Mouse (Mus musculus): ENCODE results near the gene Gfm1. TPM values are rescaled to one million over a fixed set of nuclear protein-coding genes. Genes with fewer than 3 reads are reported as not detected.

Gene Gfm1
- polyA plus RNA-seq, 1 experiment, result 13.6 TPM

GRCm38 (mm10) chr3:67508216-67508892, 78.5 kb downstream of the Gfm1 start:
- Histone ChIP-seq H3K4me1 (ENCODE audit: control insufficient read depth, insufficient read depth, low read length) (no peaks in the 10 kb centered on the region), H3K4me3 (replicated peaks; ENCODE audit: extremely low read depth, low read depth, low read length) (no peak overlapping the region)
- TF ChIP-seq CTCF (IDR thresholded peaks at IDR 0.05; ENCODE audit: insufficient read depth, low read length) (no peak), POLR2A (IDR thresholded peaks at IDR 0.05; ENCODE audit: borderline replicate concordance, extremely low read depth, low read depth, low read length) (no peak)
- no peak for DNase-seq
- 84% methylated on average over 10 of the region's 10 CpGs for WGBS

- Histone ChIP-seq H3K4me3 (replicated peaks; ENCODE audit: extremely low read depth, low read depth, low read length) (no peak overlapping the region), H3K4me1 (ENCODE audit: control insufficient read depth, insufficient read depth, low read length) (no peaks in the 10 kb centered on the region)
- TF ChIP-seq POLR2A (IDR thresholded peaks at IDR 0.05; ENCODE audit: borderline replicate concordance, extremely low read depth, low read depth, low read length) (no peak), CTCF (IDR thresholded peaks at IDR 0.05; ENCODE audit: insufficient read depth, low read length) (peak; percentile 33; the same call in 1 of the 2 replicates)
- 2% methylated on average over 5 of the region's 5 CpGs for WGBS
- DNase-seq, result peak; percentile 53
These were observed 82.9 kb downstream of the Gfm1 start for GRCm38 (mm10) chr3:67512807-67513206.

- DNase-seq, result peak; percentile 6
- WGBS, result 2% methylated on average over 40 of the region's 40 CpGs
- TF ChIP-seq CTCF (IDR thresholded peaks at IDR 0.05; ENCODE audit: insufficient read depth, low read length) (no peak), POLR2A (IDR thresholded peaks at IDR 0.05; ENCODE audit: borderline replicate concordance, extremely low read depth, low read depth, low read length) (no peak)
- Histone ChIP-seq H3K4me3 (replicated peaks; ENCODE audit: extremely low read depth, low read depth, low read length) (peak overlapping the region; percentile 27), H3K4me1 (ENCODE audit: control insufficient read depth, insufficient read depth, low read length) (no peaks in the 10 kb centered on the region)
These were observed 84.9 kb downstream of the Gfm1 start for GRCm38 (mm10) chr3:67514801-67515273.

- Histone ChIP-seq H3K4me3 (replicated peaks; ENCODE audit: extremely low read depth, low read depth, low read length) (peak within 1 kb of the TSS; percentile 33), H3K4me1 (ENCODE audit: control insufficient read depth, insufficient read depth, low read length) (no peaks in the 10 kb centered on the region)
- TF ChIP-seq CTCF (IDR thresholded peaks at IDR 0.05; ENCODE audit: insufficient read depth, low read length), result no peak
- no peak for TF ChIP-seq POLR2A (IDR thresholded peaks at IDR 0.05; ENCODE audit: borderline replicate concordance, extremely low read depth, low read depth, low read length)
- under 1% methylated on average over 38 of the region's 38 CpGs for WGBS
- DNase-seq, result peak; percentile 9
These were observed 85.4 kb downstream of the Gfm1 start, which contains the start of gene Rarres1 for GRCm38 (mm10) chr3:67515274-67515801. Rarres1 (minus strand) TSS chr3:67515523.

GRCm38 (mm10) chr3:67520568-67521143, 90.8 kb downstream of the Gfm1 start:
- no peak overlapping the region for H3K4me3 ChIP-seq (replicated peaks; ENCODE audit: extremely low read depth, low read depth, low read length)
- 89% methylated on average over 5 of the region's 5 CpGs for WGBS
- TF ChIP-seq CTCF (IDR thresholded peaks at IDR 0.05; ENCODE audit: insufficient read depth, low read length) (no peak), POLR2A (IDR thresholded peaks at IDR 0.05; ENCODE audit: borderline replicate concordance, extremely low read depth, low read depth, low read length) (no peak)
- DNase-seq, result no peak
- no peaks in the 10 kb centered on the region for H3K4me1 ChIP-seq (ENCODE audit: control insufficient read depth, insufficient read depth, low read length)

- DNase-seq, result no peak
- TF ChIP-seq CTCF (IDR thresholded peaks at IDR 0.05; ENCODE audit: insufficient read depth, low read length) (no peak), POLR2A (IDR thresholded peaks at IDR 0.05; ENCODE audit: borderline replicate concordance, extremely low read depth, low read depth, low read length) (no peak)
- Histone ChIP-seq H3K4me3 (replicated peaks; ENCODE audit: extremely low read depth, low read depth, low read length) (no peak overlapping the region), H3K4me1 (ENCODE audit: control insufficient read depth, insufficient read depth, low read length) (no peaks in the 10 kb centered on the region)
- 75% methylated on average over 8 of the region's 8 CpGs for WGBS
These were observed 92.8 kb downstream of the Gfm1 start for GRCm38 (mm10) chr3:67522709-67523108.

- 74% methylated on average over 6 of the region's 6 CpGs for WGBS
- TF ChIP-seq CTCF (IDR thresholded peaks at IDR 0.05; ENCODE audit: insufficient read depth, low read length) (no peak), POLR2A (IDR thresholded peaks at IDR 0.05; ENCODE audit: borderline replicate concordance, extremely low read depth, low read depth, low read length) (no peak)
- DNase-seq, result no peak
These were observed 94.9 kb downstream of the Gfm1 start for GRCm38 (mm10) chr3:67524768-67525167.

More at GRCm38 (mm10) chr3:67524768-67525167, 94.9 kb downstream of the Gfm1 start:
- H3K4me1 ChIP-seq (ENCODE audit: control insufficient read depth, insufficient read depth, low read length), result no peaks in the 10 kb centered on the region
- H3K4me3 ChIP-seq (replicated peaks; ENCODE audit: extremely low read depth, low read depth, low read length), result no peak overlapping the region

Other genes with a start within 250 kb of the Gfm1 start
- 4.6 and 6.8 TPM in 2 replicates for gene Mlf1, start 56.0 kb upstream of the Gfm1 start, polyA plus RNA-seq (2012; rRNA removed)
- not detected in 2 replicates for gene Gm17402, start 54.9 kb upstream of the Gfm1 start, polyA plus RNA-seq (2012; rRNA removed)
- gene Lxn, start 33.8 kb downstream of the Gfm1 start, polyA plus RNA-seq (2012; rRNA removed), result 82.6 and 99.1 TPM in 2 replicates
- gene Rarres1, start 85.4 kb downstream of the Gfm1 start, polyA plus RNA-seq (2012; rRNA removed), result 1.1 and 2.3 TPM in 2 replicates
- 45.2 and 47.6 TPM in 2 replicates for gene Mfsd1, start 152.6 kb downstream of the Gfm1 start, polyA plus RNA-seq (2012; rRNA removed)